Mouse (Mus musculus) neural tube, embryonic 11.5 days (tissue): ENCODE results near the gene Hs3st5. TPM values are rescaled to one million over a fixed set of nuclear protein-coding genes. Genes with fewer than 3 reads are reported as not detected.
"Not testable (repeated sequence)": the region's sequence is repeated elsewhere in the genome, so short reads cannot be mapped to it uniquely, and the experiment has no call there.

Source experiments
- ATAC-seq: fragments of 200-750 bp; cut with Nextera tagmentation; 2 replicates; pipeline ENCODE4 v1.8.0; 2017; ENCODE audit warnings: moderate number of reproducible peaks, mild to moderate bottlenecking, moderate TSS enrichment, moderate library complexity; ENCODE audit not compliant: insufficient read depth, low FRiP score, low TSS enrichment
- DNase-seq: peaks from one replicate; pipeline ENCODE4 v3.0.0-alpha.2; 2015; ENCODE audit warnings: low spot score
- H3K27ac ChIP-seq: fragments of 300-500 bp; sonication (generic); 2 replicates; pipeline ENCODE4 v1.5.1; 2014; ENCODE audit warnings: low read depth, mild to moderate bottlenecking, low read length
- H3K27me3 ChIP-seq: fragments of 300-500 bp; sonication (generic); 2 replicates; pipeline ENCODE4 v1.6.1; 2014; ENCODE audit warnings: mild to moderate bottlenecking, low read length, mixed read lengths; ENCODE audit not compliant: control insufficient read depth, insufficient read depth
- H3K36me3 ChIP-seq: fragments of 300-500 bp; sonication (generic); 2 replicates; pipeline ENCODE4 v1.6.1; 2014; ENCODE audit warnings: mild to moderate bottlenecking, low read length, moderate library complexity, mixed read lengths; ENCODE audit not compliant: control insufficient read depth, insufficient read depth
- H3K4me1 ChIP-seq: fragments of 300-500 bp; sonication (generic); 2 replicates; pipeline ENCODE4 v1.6.1; 2014; ENCODE audit warnings: low read length, mixed read lengths; ENCODE audit not compliant: control insufficient read depth, insufficient read depth
- H3K4me2 ChIP-seq: fragments of 300-500 bp; sonication (generic); 2 replicates; pipeline ENCODE4 v1.6.1; 2014; ENCODE audit warnings: low read depth, mild to moderate bottlenecking, moderate library complexity
- H3K4me3 ChIP-seq: fragments of 300-500 bp; sonication (generic); 2 replicates; pipeline ENCODE4 v1.5.1; 2014; ENCODE audit warnings: low read depth, low read length
- H3K9ac ChIP-seq: fragments of 300-500 bp; sonication (generic); 2 replicates; pipeline ENCODE4 v1.6.1; 2014; ENCODE audit warnings: mild to moderate bottlenecking, low read length
- H3K9me3 ChIP-seq: fragments of 300-500 bp; sonication (generic); 2 replicates; pipeline ENCODE4 v1.6.1; 2016; ENCODE audit warnings: low read length; ENCODE audit not compliant: control insufficient read depth
- WGBS: fragments of 180-500 bp; shearing (Covaris S2); extraction: QIAGEN DNeasy Blood & Tissue Kit; methylation state at CpG from one replicate; pipeline ENCODE4 v1.1.7; 2014; 5-methylcytosine and 5-hydroxymethylcytosine counted together
- polyA plus RNA-seq: library from polyadenylated mRNA; unstranded; fragments of >200 nt; fragmentation: Nextera tagmentation; extraction: Ambion mirVana; gene quantifications from 2 replicates; pipeline ENCODE4 v1.2.1, GENCODE M21; 2014

The Hs3st5 gene
- polyA plus RNA-seq, 1 experiment from 2014 or later, result 4.5 TPM

GRCm38 (mm10) chr10:36547713-36548112 lies 41.1 kb downstream of the Hs3st5 start:
- H3K27ac ChIP-seq, H3K9ac ChIP-seq, H3K36me3 ChIP-seq, H3K9me3 ChIP-seq, H3K27me3 ChIP-seq, ATAC-seq, H3K4me3 ChIP-seq, DNase-seq, H3K4me1 ChIP-seq, H3K4me2 ChIP-seq: not testable (repeated sequence)
- 92% methylated on average over 1 of the region's 1 CpGs for WGBS

DNA sequence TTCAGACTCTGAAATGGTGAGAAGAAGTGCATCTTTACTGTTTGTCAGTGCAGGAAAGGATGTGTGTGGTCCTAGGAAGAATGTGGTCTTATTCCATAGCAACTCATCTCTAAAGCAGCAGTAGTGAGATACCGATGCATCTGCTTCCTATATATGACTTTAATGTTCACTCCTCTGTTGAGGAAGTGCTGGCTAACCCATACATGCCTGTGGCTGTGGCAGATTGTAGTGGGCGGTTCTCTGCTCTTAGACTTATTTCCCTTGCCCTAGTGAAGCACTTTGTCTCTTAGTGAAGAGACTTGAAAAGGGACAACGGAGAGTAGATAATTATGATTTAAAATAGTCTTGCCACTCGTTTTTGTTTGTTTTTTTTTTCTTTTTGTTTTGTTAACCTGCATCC lies 47.4 kb downstream of the Hs3st5 start:
- no peak for DNase-seq
- H3K4me2 ChIP-seq, result no peak overlapping the region
- no peak overlapping the region for H3K9ac ChIP-seq
- no peaks in the 10 kb centered on the region for H3K4me1 ChIP-seq
- ATAC-seq, result no peak
- H3K27ac ChIP-seq, result no peak overlapping the region
- no peaks in the 10 kb centered on the region for H3K27me3 ChIP-seq
- H3K9me3 ChIP-seq, result no peaks in the 10 kb centered on the region
- no peaks in the 10 kb centered on the region for H3K36me3 ChIP-seq
- WGBS, result 82% methylated on average over 4 of the region's 4 CpGs
- H3K4me3 ChIP-seq, result no peak overlapping the region

DNA sequence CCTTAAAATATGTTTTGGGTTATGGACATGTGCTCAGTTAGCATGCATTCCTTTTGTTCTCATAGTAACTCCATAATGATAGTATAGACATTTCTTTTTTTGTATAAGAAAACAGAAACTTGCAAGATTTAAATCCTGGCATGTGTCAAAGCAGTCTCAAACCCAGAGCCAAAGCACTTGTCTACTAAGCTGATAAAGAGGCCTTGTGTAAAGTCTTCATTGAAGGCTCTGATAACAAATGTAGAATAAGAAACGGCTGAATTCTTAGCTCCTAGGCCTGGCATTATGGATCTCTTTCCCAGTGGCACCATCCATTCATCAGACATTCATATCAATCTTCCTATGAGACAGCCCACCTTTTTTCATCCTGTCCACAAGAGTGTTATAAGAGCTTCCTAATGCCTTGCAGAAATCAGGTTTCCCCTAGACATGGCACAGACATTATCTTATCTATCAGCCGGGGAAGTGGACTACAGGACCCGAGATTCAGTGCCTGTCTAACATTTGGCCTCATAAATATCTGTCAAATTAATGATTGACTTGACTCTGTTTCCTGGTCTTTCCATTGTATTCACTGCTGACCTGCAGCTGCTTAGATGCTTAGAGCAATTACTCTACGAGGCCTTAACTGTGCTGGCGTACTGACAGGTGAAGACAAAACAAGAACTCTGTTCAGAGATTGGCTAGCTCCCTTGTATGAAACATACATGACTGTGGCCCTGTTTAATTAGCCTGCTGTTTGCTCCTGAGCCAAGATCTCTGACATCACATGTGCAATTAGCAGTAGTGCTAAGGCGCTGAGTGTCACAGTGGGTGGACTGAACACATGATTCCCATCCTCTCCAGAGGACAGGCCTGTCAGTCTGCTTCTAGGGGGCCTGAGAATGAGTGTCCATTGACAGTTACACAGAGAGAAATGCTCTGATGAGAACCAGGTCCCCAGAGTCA lies 48.6 kb downstream of the Hs3st5 start:
- 62% methylated on average over 6 of the region's 6 CpGs for WGBS
- no peak overlapping the region for H3K9ac ChIP-seq

GRCm38 (mm10) chr10:36556128-36556527 lies 49.5 kb downstream of the Hs3st5 start:
- H3K4me1 ChIP-seq, result no peaks in the 10 kb centered on the region
- no peaks in the 10 kb centered on the region for H3K27me3 ChIP-seq
- H3K36me3 ChIP-seq, result no peaks in the 10 kb centered on the region
- no peak overlapping the region for H3K9ac ChIP-seq
- no peaks in the 10 kb centered on the region for H3K9me3 ChIP-seq
- DNase-seq, result no peak
- no peak for ATAC-seq
- H3K4me3 ChIP-seq, result no peak overlapping the region
- no peak overlapping the region for H3K4me2 ChIP-seq
- no peak overlapping the region for H3K27ac ChIP-seq
- 71% methylated on average over 2 of the region's 2 CpGs for WGBS

More for the DNA sequence above, 48.6 kb downstream of the Hs3st5 start:
- ATAC-seq (no peak), DNase-seq (no peak)
- Histone ChIP-seq H3K4me2 (no peak overlapping the region), H3K36me3 (no peaks in the 10 kb centered on the region), H3K4me3 (no peak overlapping the region), H3K27me3 (no peaks in the 10 kb centered on the region), H3K9me3 (no peaks in the 10 kb centered on the region), H3K27ac (no peak overlapping the region), H3K4me1 (no peaks in the 10 kb centered on the region)

DNA sequence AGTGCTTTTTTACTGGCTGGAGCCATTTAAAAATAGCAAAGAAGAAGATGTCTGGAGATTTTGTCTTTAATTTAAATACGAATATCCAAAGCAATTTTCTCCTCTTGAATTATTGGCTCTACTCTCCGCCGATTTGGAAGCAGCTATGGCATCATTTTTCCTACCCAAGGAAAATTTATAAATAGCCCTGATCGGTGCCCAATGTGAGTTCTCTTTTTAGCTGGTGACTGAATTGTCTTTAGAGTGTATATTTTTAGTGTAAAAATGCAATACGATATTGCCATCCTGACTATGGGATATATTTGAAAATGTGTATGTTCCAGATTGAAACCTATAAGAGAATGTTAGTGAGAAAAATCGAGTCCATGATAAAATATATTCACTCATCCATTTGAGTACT lies 51.1 kb downstream of the Hs3st5 start:
- DNase-seq (no peak), ATAC-seq (no peak)
- Histone ChIP-seq H3K4me2 (no peak overlapping the region), H3K9ac (no peak overlapping the region), H3K27me3 (no peaks in the 10 kb centered on the region), H3K27ac (no peak overlapping the region), H3K4me1 (no peaks in the 10 kb centered on the region), H3K9me3 (no peaks in the 10 kb centered on the region), H3K36me3 (no peaks in the 10 kb centered on the region), H3K4me3 (no peak overlapping the region)
- WGBS, result 92% methylated on average over 6 of the region's 6 CpGs

GRCm38 (mm10) chr10:36558736-36559135 lies 52.1 kb downstream of the Hs3st5 start:
- no peak overlapping the region for H3K27ac ChIP-seq
- no peak overlapping the region for H3K4me3 ChIP-seq
- H3K9me3 ChIP-seq, result no peaks in the 10 kb centered on the region
- DNase-seq, result no peak
- WGBS, result 85% methylated on average over 5 of the region's 5 CpGs
- H3K9ac ChIP-seq, result no peak overlapping the region
- H3K36me3 ChIP-seq, result no peaks in the 10 kb centered on the region
- H3K4me2 ChIP-seq, result no peak overlapping the region
- H3K4me1 ChIP-seq, result no peaks in the 10 kb centered on the region
- H3K27me3 ChIP-seq, result no peaks in the 10 kb centered on the region
- ATAC-seq, result no peak

DNA sequence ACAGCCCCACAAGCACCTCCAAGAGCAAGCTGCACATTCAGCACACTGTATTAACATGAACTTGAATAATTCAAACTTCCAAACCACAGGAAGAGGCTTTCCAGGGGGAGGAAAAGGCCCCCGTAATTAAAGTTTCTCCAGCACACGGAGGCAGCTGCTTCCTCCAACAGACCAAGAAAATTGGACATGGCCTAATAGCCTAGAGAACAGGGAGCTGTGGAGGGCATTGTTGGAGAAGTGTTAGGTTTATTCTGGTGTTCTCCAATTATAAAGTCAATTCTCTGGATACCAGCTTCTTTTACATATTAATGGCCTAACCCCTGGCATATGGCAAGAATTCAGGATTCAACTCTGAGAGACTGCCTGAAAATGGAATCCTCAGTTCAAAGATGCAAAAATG lies 60.6 kb downstream of the Hs3st5 start:
- Histone ChIP-seq H3K36me3 (no peaks in the 10 kb centered on the region), H3K4me1 (no peaks in the 10 kb centered on the region), H3K27ac (no peak overlapping the region), H3K4me2 (no peak overlapping the region), H3K27me3 (no peaks in the 10 kb centered on the region), H3K9ac (no peak overlapping the region), H3K9me3 (no peaks in the 10 kb centered on the region), H3K4me3 (no peak overlapping the region)
- DNase-seq (peak; percentile 12), ATAC-seq (no peak)
- 41% methylated on average over 2 of the region's 2 CpGs for WGBS

DNA sequence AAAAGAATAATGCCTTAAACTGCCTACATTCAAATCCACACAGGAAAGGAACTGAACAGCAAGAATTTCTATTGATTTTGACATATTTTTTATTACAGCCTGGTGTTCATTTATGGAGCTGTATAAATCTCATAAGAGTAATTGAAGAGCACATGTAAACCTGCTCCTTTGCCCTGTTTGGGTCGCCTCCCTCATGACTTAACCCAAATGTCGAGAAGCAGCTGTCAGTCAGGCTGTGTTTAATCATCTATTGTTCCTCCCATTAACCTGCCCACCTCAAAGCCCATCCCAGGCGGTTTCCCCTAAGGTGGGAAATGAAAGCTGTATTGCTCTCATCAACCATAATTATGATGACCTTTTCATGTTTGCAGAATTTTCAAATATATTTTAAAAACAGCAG lies 65.9 kb downstream of the Hs3st5 start:
- ATAC-seq (no peak), DNase-seq (no peak)
- no peak overlapping the region for H3K4me2 ChIP-seq
- H3K4me1 ChIP-seq, result no peaks in the 10 kb centered on the region
- H3K36me3 ChIP-seq, result no peaks in the 10 kb centered on the region
- no peak overlapping the region for H3K27ac ChIP-seq
- H3K4me3 ChIP-seq, result no peak overlapping the region
- no peaks in the 10 kb centered on the region for H3K9me3 ChIP-seq
- whole genome bisulfite sequencing, result 62% methylated on average over 3 of the region's 3 CpGs
- no peaks in the 10 kb centered on the region for H3K27me3 ChIP-seq
- H3K9ac ChIP-seq, result no peak overlapping the region
